Mouse (Mus musculus) limb, embryonic 10.5 days (tissue): Measurements from ENCODE around the gene Zkscan14. TPM values are rescaled to one million over a fixed set of nuclear protein-coding genes. Genes with fewer than 3 reads are reported as not detected.
"Not testable (repeated sequence)": the region's sequence is repeated elsewhere in the genome, so short reads cannot be mapped to it uniquely, and the experiment has no call there.

ENCODE experiments used
- DNase-seq: peaks from one replicate; pipeline ENCODE4 v3.0.0-alpha.2; 2017; ENCODE audit warnings: low spot score
- H3K27ac ChIP-seq: fragments of 300-500 bp; sonication (generic); 2 replicates; pipeline ENCODE4 v1.5.1; 2016; ENCODE audit warnings: mild to moderate bottlenecking
- H3K27me3 ChIP-seq: fragments of 300-500 bp; sonication (generic); 2 replicates; pipeline ENCODE4 v1.6.1; 2016; ENCODE audit warnings: low read depth, mild to moderate bottlenecking; ENCODE audit not compliant: poor library complexity, severe bottlenecking
- H3K36me3 ChIP-seq: fragments of 300-500 bp; sonication (generic); 2 replicates; pipeline ENCODE4 v1.6.1; 2016; ENCODE audit warnings: mild to moderate bottlenecking, moderate library complexity
- H3K4me1 ChIP-seq: fragments of 300-500 bp; sonication (generic); 2 replicates; pipeline ENCODE4 v1.6.1; 2016
- H3K4me3 ChIP-seq: fragments of 300-500 bp; sonication (generic); 2 replicates; pipeline ENCODE4 v1.5.1; 2016; ENCODE audit warnings: mild to moderate bottlenecking, moderate library complexity
- H3K9me3 ChIP-seq: fragments of 300-500 bp; sonication (generic); replicated peaks from 2 replicates; pipeline ENCODE4 v1.6.1; 2016; ENCODE audit warnings: mild to moderate bottlenecking
- WGBS: fragments of 180-500 bp; shearing (Covaris S2); methylation state at CpG from one replicate; pipeline ENCODE4 v1.1.7; 2016; 5-methylcytosine and 5-hydroxymethylcytosine counted together
- polyA plus RNA-seq: library from polyadenylated mRNA; unstranded; fragments of >200 nt; fragmentation: Nextera tagmentation; extraction: Ambion mirVana; gene quantifications from 2 replicates; pipeline ENCODE4 v1.2.1, GENCODE M21; 2016

The Zkscan14 gene
- polyA plus RNA-seq, 1 experiment from 2014 or later, result 7.3 TPM

GRCm38 (mm10) chr5:145217746-145218145, 16.1 kb upstream of the Zkscan14 start:
- H3K4me1 ChIP-seq, result no peaks in the 10 kb centered on the region

GRCm38 (mm10) chr5:145214679-145215078, 13.0 kb upstream of the Zkscan14 start:
- 70% methylated on average over 4 of the region's 4 CpGs for WGBS

More at GRCm38 (mm10) chr5:145217746-145218145, 16.1 kb upstream of the Zkscan14 start:
- Histone ChIP-seq H3K27me3 (no peaks in the 10 kb centered on the region), H3K9me3 (no peaks in the 10 kb centered on the region), H3K4me3 (no peak overlapping the region), H3K27ac (no peak overlapping the region), H3K36me3 (peaks cover 76% of the 10 kb centered on the region)
- no peak for DNase-seq
- WGBS, result 89% methylated on average over 6 of the region's 6 CpGs

DNA sequence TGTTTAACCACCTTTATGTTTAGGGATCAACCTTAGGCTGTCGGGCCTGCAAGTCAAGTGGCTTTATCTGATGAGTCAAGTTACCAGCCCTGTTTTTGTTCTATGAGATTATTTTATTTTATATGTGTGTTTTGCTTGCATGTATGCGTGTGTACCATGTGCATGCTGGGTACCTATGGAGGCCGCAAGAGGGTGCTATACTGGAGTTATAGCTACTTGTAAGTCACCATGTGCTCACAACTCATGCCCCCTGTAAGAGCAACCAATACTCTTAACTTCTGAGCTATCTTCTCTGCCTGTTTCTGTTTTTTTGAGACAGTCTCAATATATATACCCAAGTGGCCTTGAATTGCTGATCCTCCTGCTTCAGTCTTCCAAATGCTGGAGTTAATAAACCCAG, 11.8 kb upstream of the Zkscan14 start:
- Histone ChIP-seq H3K36me3 (peaks cover 79% of the 10 kb centered on the region), H3K27ac (no peak overlapping the region), H3K9me3 (no peaks in the 10 kb centered on the region), H3K27me3 (no peaks in the 10 kb centered on the region), H3K4me1 (no peaks in the 10 kb centered on the region), H3K4me3 (no peak overlapping the region)
- DNase-seq, result no peak
- WGBS, result 95% methylated on average over 3 of the region's 3 CpGs

More at GRCm38 (mm10) chr5:145214679-145215078, 13.0 kb upstream of the Zkscan14 start:
- Histone ChIP-seq H3K9me3 (no peaks in the 10 kb centered on the region), H3K27me3 (no peaks in the 10 kb centered on the region), H3K36me3 (peaks cover 81% of the 10 kb centered on the region), H3K4me1 (no peaks in the 10 kb centered on the region), H3K4me3 (no peak overlapping the region), H3K27ac (no peak overlapping the region)
- no peak for DNase-seq

DNA sequence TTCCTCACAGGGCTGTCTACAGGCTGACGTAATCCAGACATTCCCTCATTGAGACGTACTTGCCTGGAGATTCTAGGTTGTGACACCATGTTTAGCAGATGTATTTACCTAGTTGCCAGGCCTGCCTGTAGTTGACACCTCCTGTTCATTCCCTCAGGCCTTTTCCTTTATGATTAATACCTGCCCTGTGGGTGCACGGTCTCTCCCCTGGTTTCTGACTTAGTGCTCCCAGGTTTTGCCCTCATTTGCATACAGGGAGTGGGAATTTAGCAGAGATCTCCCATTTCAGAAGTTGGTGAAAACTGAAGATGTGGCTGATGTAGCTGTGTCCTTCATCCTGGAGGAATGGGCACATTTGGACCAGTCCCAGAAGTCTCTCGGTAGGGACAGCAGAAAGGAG, 10.5 kb upstream of the Zkscan14 start:
- H3K27me3 ChIP-seq, result no peaks in the 10 kb centered on the region
- H3K9me3 ChIP-seq, result no peaks in the 10 kb centered on the region
- H3K27ac ChIP-seq, result no peak overlapping the region
- no peaks in the 10 kb centered on the region for H3K4me1 ChIP-seq
- DNase-seq, result no peak
- WGBS, result 87% methylated on average over 4 of the region's 4 CpGs
- no peak overlapping the region for H3K4me3 ChIP-seq
- peaks cover 81% of the 10 kb centered on the region for H3K36me3 ChIP-seq

- Histone ChIP-seq H3K9me3 (no peaks in the 10 kb centered on the region), H3K36me3 (peaks cover 88% of the 10 kb centered on the region), H3K4me3 (no peak overlapping the region), H3K27ac (no peak overlapping the region), H3K27me3 (no peaks in the 10 kb centered on the region), H3K4me1 (no peaks in the 10 kb centered on the region)
- 96% methylated on average over 4 of the region's 4 CpGs for WGBS
- DNase-seq, result no peak
Measured at GRCm38 (mm10) chr5:145211340-145211739, 9.7 kb upstream of the Zkscan14 start.

DNA sequence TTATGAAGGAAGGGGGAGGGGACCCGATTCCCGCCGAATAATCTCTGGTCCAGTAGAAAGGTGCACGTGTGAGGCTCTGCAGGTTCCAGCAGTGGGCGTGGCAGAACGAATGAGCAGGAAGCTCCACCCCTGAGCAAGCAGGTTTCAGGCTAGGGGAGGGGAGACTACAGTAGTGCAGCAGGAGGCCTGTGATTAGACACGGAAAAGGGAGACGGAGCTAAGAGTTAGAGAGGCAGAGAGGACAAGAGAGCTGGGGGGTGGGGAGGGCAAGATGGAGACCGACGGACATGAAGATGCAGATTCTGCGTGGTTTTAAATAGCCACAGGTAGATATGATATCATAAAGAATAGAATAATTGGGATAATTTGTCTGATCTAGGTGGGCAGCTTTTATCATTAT, 6.7 kb upstream of the Zkscan14 start:
- 52% methylated on average over 11 of the region's 11 CpGs for WGBS
- Histone ChIP-seq H3K4me1 (peaks cover 10% of the 10 kb centered on the region), H3K36me3 (peaks cover 66% of the 10 kb centered on the region)
- DNase-seq, H3K4me3 ChIP-seq, H3K27me3 ChIP-seq, H3K27ac ChIP-seq, H3K9me3 ChIP-seq: not testable (repeated sequence)

DNA sequence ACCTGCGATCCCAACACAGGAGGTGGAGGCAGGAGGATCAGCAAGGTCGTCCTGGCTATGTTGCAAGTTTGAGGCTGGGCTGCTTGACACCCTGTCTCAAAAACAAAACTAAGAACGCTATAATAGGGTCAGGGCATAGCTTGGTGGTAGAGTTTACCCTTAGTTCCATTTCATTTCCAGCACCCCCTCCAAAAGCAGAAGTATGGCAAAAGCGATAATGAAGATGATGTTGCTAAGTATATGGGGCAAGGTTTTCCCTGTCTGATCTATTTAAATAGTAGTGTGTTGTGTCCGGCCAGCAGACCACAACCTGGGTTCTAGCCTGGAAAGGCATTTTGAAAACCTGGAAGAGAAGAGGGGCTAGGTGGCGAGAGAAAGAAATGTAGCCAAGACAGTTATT, 6.3 kb upstream of the Zkscan14 start:
- no peak overlapping the region for H3K27ac ChIP-seq
- H3K4me1 ChIP-seq, result peaks cover 10% of the 10 kb centered on the region
- H3K4me3 ChIP-seq, result no peak overlapping the region
- WGBS, result 90% methylated on average over 6 of the region's 6 CpGs
- H3K36me3 ChIP-seq, result peaks cover 61% of the 10 kb centered on the region
- H3K27me3 ChIP-seq, result no peaks in the 10 kb centered on the region
- DNase-seq, result no peak
- no peaks in the 10 kb centered on the region for H3K9me3 ChIP-seq

GRCm38 (mm10) chr5:145207385-145207784, 5.7 kb upstream of the Zkscan14 start:
- Histone ChIP-seq H3K4me3 (no peak overlapping the region), H3K9me3 (no peaks in the 10 kb centered on the region), H3K4me1 (peaks cover 10% of the 10 kb centered on the region), H3K27ac (no peak overlapping the region), H3K36me3 (peaks cover 56% of the 10 kb centered on the region), H3K27me3 (no peaks in the 10 kb centered on the region)
- no peak for DNase-seq
- 94% methylated on average over 6 of the region's 6 CpGs for WGBS

DNA sequence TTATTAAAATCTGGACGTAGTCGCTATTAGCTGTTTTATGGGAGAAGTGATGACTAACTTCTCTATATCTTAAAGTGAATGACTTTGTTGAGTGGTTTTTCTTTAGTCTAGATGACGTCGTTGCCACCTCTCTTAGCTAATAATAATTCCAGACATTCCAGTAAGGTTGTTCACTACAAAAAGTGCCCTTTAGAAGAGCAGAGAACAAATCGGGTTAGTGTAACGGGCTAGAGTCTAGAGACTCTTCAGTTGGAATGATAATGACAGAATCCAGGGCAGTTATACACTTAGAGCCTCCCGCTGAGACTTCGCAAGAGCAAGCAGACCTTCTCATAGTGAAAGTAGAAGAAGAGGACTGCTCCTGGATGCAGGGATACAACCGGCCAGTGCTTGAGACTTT, 3.4 kb upstream of the Zkscan14 start:
- Histone ChIP-seq H3K27me3 (no peaks in the 10 kb centered on the region), H3K36me3 (peaks cover 32% of the 10 kb centered on the region), H3K27ac (no peak overlapping the region; the same call in 1 of the 2 replicates), H3K4me3 (peak overlapping the region; percentile 68), H3K4me1 (peaks cover 20% of the 10 kb centered on the region), H3K9me3 (no peaks in the 10 kb centered on the region)
- DNase-seq, result no peak
- WGBS, result 22% methylated on average over 9 of the region's 9 CpGs

- WGBS, result under 1% methylated on average over 22 of the region's 22 CpGs
- peak; percentile 93 for DNase-seq
- Histone ChIP-seq H3K4me1 (peaks cover 20% of the 10 kb centered on the region), H3K36me3 (peaks cover 23% of the 10 kb centered on the region), H3K27ac (peak within 1 kb of the TSS; percentile 83), H3K9me3 (no peaks in the 10 kb centered on the region), H3K4me3 (peak within 1 kb of the TSS; percentile 68), H3K27me3 (no peaks in the 10 kb centered on the region)
Measured at GRCm38 (mm10) chr5:145203936-145204691, 2.4 kb upstream of the Zkscan14 start, which contains the start of gene Zkscan5. Gene Zkscan5, plus strand, starts transcription at chr5:145204562.

DNA sequence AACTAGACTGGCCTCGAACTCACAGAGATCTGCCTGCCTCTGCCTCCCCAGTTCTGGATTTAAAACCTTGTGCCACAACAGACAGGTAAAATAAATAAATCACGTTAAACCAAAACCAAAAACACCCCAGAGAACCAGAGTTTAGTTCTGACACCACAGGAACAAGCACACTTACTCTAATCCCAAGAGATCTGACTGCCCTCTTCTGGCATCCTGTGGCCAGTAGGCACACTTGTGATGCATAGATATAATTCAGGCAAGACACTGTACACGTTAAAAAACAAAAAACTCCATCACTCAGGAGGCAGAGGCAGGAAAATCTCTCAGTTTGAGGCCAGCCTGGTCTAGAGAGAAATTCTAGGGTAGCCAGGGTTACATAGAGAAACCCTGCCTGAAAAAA, 778 bp upstream of the Zkscan14 start:
- Histone ChIP-seq H3K4me3 (no peak overlapping the region; the same call in 1 of the 2 replicates), H3K27ac (no peak overlapping the region), H3K36me3 (peaks cover 12% of the 10 kb centered on the region), H3K27me3 (no peaks in the 10 kb centered on the region), H3K4me1 (peaks cover 20% of the 10 kb centered on the region), H3K9me3 (no peaks in the 10 kb centered on the region)
- 54% methylated on average over 3 of the region's 3 CpGs for WGBS
- no peak for DNase-seq

DNA sequence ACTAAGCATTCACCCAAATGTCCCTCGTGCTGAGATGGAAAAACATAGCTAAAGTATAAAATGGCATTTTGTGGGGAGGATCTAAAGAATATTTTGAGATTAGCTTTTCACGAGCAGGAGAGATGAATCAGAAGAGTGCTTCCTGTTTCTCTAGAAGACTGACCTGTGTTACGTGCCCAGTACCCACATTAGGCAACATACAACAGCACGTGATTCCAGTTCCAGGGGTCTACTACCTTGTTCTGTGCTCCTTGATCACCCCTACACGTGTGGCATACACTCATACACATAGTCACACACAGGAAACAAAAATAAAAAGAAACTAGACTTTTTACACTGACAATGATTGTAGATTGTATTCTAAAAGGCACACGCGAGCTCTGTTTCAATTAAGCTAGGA, 1.3 kb downstream of the Zkscan14 start:
- Histone ChIP-seq H3K4me3 (0 out of 2 replicates have a peak overlapping the region, but pooled peaks have one; percentile 84), H3K27ac (no peak overlapping the region)
- 79% methylated on average over 7 of the region's 7 CpGs for WGBS

GRCm38 (mm10) chr5:145191962-145192361, 9.7 kb downstream of the Zkscan14 start, which contains the start of gene Atp5j2:
Gene Atp5j2, minus strand, starts transcription at chr5:145192062.
- H3K27ac ChIP-seq, result peak within 1 kb of the TSS; percentile 97
- 92% methylated on average over 2 of the region's 2 CpGs for WGBS
- H3K9me3 ChIP-seq, result no peaks in the 10 kb centered on the region
- peaks cover 18% of the 10 kb centered on the region for H3K4me1 ChIP-seq
- peak within 1 kb of the TSS; percentile 92 for H3K4me3 ChIP-seq
- no peaks in the 10 kb centered on the region for H3K27me3 ChIP-seq
- DNase-seq, result no peak
- peaks cover 54% of the 10 kb centered on the region for H3K36me3 ChIP-seq

More for the DNA sequence above, 1.3 kb downstream of the Zkscan14 start:
- H3K4me1 ChIP-seq, result peaks cover 15% of the 10 kb centered on the region
- H3K27me3 ChIP-seq, result no peaks in the 10 kb centered on the region
- H3K36me3 ChIP-seq, result peaks cover 11% of the 10 kb centered on the region
- H3K9me3 ChIP-seq, result no peaks in the 10 kb centered on the region
- no peak for DNase-seq
